Mouse (Mus musculus): ENCODE measurements around the gene Tmem151a. TPM values are rescaled to one million over a fixed set of nuclear protein-coding genes. Genes with fewer than 3 reads are reported as not detected.
A peak's percentile ranks its signal among the peaks of the same experiment; 100 is the strongest.

The Tmem151a gene
- total RNA-seq (2021) = under 1 TPM; 0.23 to 0.27 TPM
- long read RNA-seq, experiment 1 = 0 reads
- long read RNA-seq, experiment 2 = 0 reads

- no peak for DNase-seq
Observed at GRCm38 (mm10) chr19:5085145-5085863, at the start of gene Tmem151a. Gene Tmem151a, minus strand, starts transcription at chr19:5085531.

GRCm38 (mm10) chr19:5131237-5131636 is 45.9 kb upstream of the Tmem151a start:
- DNase-seq = no peak

- no peak for DNase-seq
Observed at GRCm38 (mm10) chr19:5129770-5130169, 44.4 kb upstream of the Tmem151a start.

GRCm38 (mm10) chr19:5124055-5124614 is 38.8 kb upstream of the Tmem151a start:
- DNase-seq = no peak

- no peak for DNase-seq
Observed at GRCm38 (mm10) chr19:5123241-5123640, 37.9 kb upstream of the Tmem151a start.

GRCm38 (mm10) chr19:5122492-5122891 is 37.2 kb upstream of the Tmem151a start:
- DNase-seq = no peak

GRCm38 (mm10) chr19:5118384-5118698 is 33.0 kb upstream of the Tmem151a start, which contains the start of gene Klc2:
Gene Klc2, minus strand, starts transcription at chr19:5118560.
- no peak for DNase-seq

- peak; percentile 90 for DNase-seq
Observed at GRCm38 (mm10) chr19:5117494-5118383, 32.4 kb upstream of the Tmem151a start.

GRCm38 (mm10) chr19:5113783-5114182 is 28.5 kb upstream of the Tmem151a start:
- no peak for DNase-seq

- DNase-seq = no peak
Observed at GRCm38 (mm10) chr19:5109659-5110453, 24.5 kb upstream of the Tmem151a start.

- no peak for DNase-seq
Observed at GRCm38 (mm10) chr19:5108702-5109101, 23.4 kb upstream of the Tmem151a start.

- no peak for DNase-seq
Observed at GRCm38 (mm10) chr19:5108271-5108575, 22.9 kb upstream of the Tmem151a start.

- no peak for DNase-seq
Observed at GRCm38 (mm10) chr19:5107556-5108270, 22.4 kb upstream of the Tmem151a start.

- peak; percentile 99 for DNase-seq
Observed at GRCm38 (mm10) chr19:5106731-5107191, 21.4 kb upstream of the Tmem151a start, which contains the start of gene Rab1b. Gene Rab1b, minus strand, starts transcription at chr19:5107072.

- DNase-seq = no peak
Observed at GRCm38 (mm10) chr19:5106074-5106473, 20.7 kb upstream of the Tmem151a start.

GRCm38 (mm10) chr19:5098363-5099143 is 13.2 kb upstream of the Tmem151a start, which contains the start of gene Cnih2:
Gene Cnih2, minus strand, starts transcription at chr19:5098521.
- peak; percentile 67 for DNase-seq

GRCm38 (mm10) chr19:5097521-5098362 is 12.4 kb upstream of the Tmem151a start:
- DNase-seq = no peak

GRCm38 (mm10) chr19:5095887-5096474 is 10.7 kb upstream of the Tmem151a start:
- DNase-seq = no peak
